Mouse (Mus musculus): ENCODE results near the gene Bdnf. TPM values are rescaled to one million over a fixed set of nuclear protein-coding genes. Genes with fewer than 3 reads are reported as not detected.

Gene Bdnf
- polyA plus RNA-seq, 1 experiment from 2014 or later = 1.7 TPM

GRCm38 (mm10) chr2:109749964-109750363, 75.5 kb downstream of the Bdnf start:
- no peak for ATAC-seq
- H3K4me3 ChIP-seq (ENCODE audit: low read depth, low read length) = no peak overlapping the region
- no peak overlapping the region for H3K27ac ChIP-seq (ENCODE audit: low read depth, low read length)
- no peaks in the 10 kb centered on the region for H3K4me1 ChIP-seq (replicated peaks; ENCODE audit: control insufficient read depth, insufficient read depth, low read length)
- H3K4me2 ChIP-seq (replicated peaks; ENCODE audit: low read depth) = no peak overlapping the region
- TF ChIP-seq CTCF (IDR thresholded peaks at IDR 0.05; ENCODE audit: low read depth) = no peak
- no peaks in the 10 kb centered on the region for H3K36me3 ChIP-seq (ENCODE audit: control insufficient read depth, insufficient read depth)
- H3K9me3 ChIP-seq (ENCODE audit: control insufficient read depth) = no peaks in the 10 kb centered on the region
- H3K9ac ChIP-seq (ENCODE audit: low read depth, low read length) = no peak overlapping the region
- no peaks in the 10 kb centered on the region for H3K27me3 ChIP-seq (replicated peaks; ENCODE audit: control insufficient read depth, insufficient read depth, low read length)

GRCm38 (mm10) chr2:109750484-109750883, 76.0 kb downstream of the Bdnf start:
- no peak overlapping the region for H3K27ac ChIP-seq (ENCODE audit: low read depth, low read length)
- ATAC-seq = no peak
- no peak for TF ChIP-seq CTCF (IDR thresholded peaks at IDR 0.05; ENCODE audit: low read depth)
- H3K4me3 ChIP-seq (ENCODE audit: low read depth, low read length) = no peak overlapping the region
- H3K27me3 ChIP-seq (replicated peaks; ENCODE audit: control insufficient read depth, insufficient read depth, low read length) = no peaks in the 10 kb centered on the region
- H3K4me2 ChIP-seq (replicated peaks; ENCODE audit: low read depth) = no peak overlapping the region
- no peaks in the 10 kb centered on the region for H3K4me1 ChIP-seq (replicated peaks; ENCODE audit: control insufficient read depth, insufficient read depth, low read length)
- H3K9ac ChIP-seq (ENCODE audit: low read depth, low read length) = no peak overlapping the region
- no peaks in the 10 kb centered on the region for H3K9me3 ChIP-seq (ENCODE audit: control insufficient read depth)
- 21% methylated on average over 1 of the region's 1 CpGs for WGBS
- H3K36me3 ChIP-seq (ENCODE audit: control insufficient read depth, insufficient read depth) = no peaks in the 10 kb centered on the region

- ATAC-seq = no peak
- Histone ChIP-seq H3K4me2 (replicated peaks; ENCODE audit: low read depth) (no peak overlapping the region), H3K4me3 (ENCODE audit: low read depth, low read length) (no peak overlapping the region), H3K27ac (ENCODE audit: low read depth, low read length) (no peak overlapping the region), H3K36me3 (ENCODE audit: control insufficient read depth, insufficient read depth) (no peaks in the 10 kb centered on the region), H3K27me3 (replicated peaks; ENCODE audit: control insufficient read depth, insufficient read depth, low read length) (no peaks in the 10 kb centered on the region), H3K4me1 (replicated peaks; ENCODE audit: control insufficient read depth, insufficient read depth, low read length) (no peaks in the 10 kb centered on the region), H3K9me3 (ENCODE audit: control insufficient read depth) (no peaks in the 10 kb centered on the region), H3K9ac (ENCODE audit: low read depth, low read length) (no peak overlapping the region)
- TF ChIP-seq CTCF (IDR thresholded peaks at IDR 0.05; ENCODE audit: low read depth) = no peak
- WGBS = 75% methylated on average over 2 of the region's 2 CpGs
These were observed 81.8 kb downstream of the Bdnf start for GRCm38 (mm10) chr2:109756305-109756704.

- Histone ChIP-seq H3K4me3 (ENCODE audit: low read depth, low read length) (no peak overlapping the region), H3K27ac (ENCODE audit: low read depth, low read length) (no peak overlapping the region), H3K27me3 (replicated peaks; ENCODE audit: control insufficient read depth, insufficient read depth, low read length) (no peaks in the 10 kb centered on the region), H3K4me2 (replicated peaks; ENCODE audit: low read depth) (no peak overlapping the region), H3K4me1 (replicated peaks; ENCODE audit: control insufficient read depth, insufficient read depth, low read length) (no peaks in the 10 kb centered on the region), H3K9ac (ENCODE audit: low read depth, low read length) (no peak overlapping the region), H3K36me3 (ENCODE audit: control insufficient read depth, insufficient read depth) (no peaks in the 10 kb centered on the region), H3K9me3 (ENCODE audit: control insufficient read depth) (no peaks in the 10 kb centered on the region)
- TF ChIP-seq CTCF (IDR thresholded peaks at IDR 0.05; ENCODE audit: low read depth) = no peak
- ATAC-seq = no peak
- WGBS = 82% methylated on average over 2 of the region's 2 CpGs
These were observed 92.3 kb downstream of the Bdnf start for GRCm38 (mm10) chr2:109766772-109767171.

DNA sequence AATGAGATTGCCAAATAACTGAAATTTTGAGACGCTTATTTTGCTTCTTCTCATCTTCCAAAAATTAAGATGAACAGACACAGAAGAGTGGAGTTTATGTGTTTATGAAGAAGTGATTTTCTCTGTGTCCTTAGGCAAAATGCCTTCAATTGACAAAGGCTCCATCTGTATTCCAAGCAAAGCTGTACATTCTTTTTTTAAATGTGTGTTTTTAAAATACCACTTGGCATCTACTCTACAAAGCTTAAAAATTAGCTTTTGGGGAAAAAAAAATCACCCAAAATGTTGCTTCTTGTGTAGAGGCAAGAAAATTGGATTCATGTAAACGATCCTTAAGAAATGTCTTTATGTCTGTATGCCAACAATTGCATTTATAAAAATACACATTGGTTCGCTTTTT, 94.3 kb downstream of the Bdnf start:
- Histone ChIP-seq H3K9me3 (ENCODE audit: control insufficient read depth) (no peaks in the 10 kb centered on the region), H3K4me2 (replicated peaks; ENCODE audit: low read depth) (no peak overlapping the region), H3K9ac (ENCODE audit: low read depth, low read length) (no peak overlapping the region), H3K4me3 (ENCODE audit: low read depth, low read length) (no peak overlapping the region), H3K36me3 (ENCODE audit: control insufficient read depth, insufficient read depth) (no peaks in the 10 kb centered on the region), H3K27ac (ENCODE audit: low read depth, low read length) (no peak overlapping the region), H3K27me3 (replicated peaks; ENCODE audit: control insufficient read depth, insufficient read depth, low read length) (no peaks in the 10 kb centered on the region), H3K4me1 (replicated peaks; ENCODE audit: control insufficient read depth, insufficient read depth, low read length) (no peaks in the 10 kb centered on the region)
- 80% methylated on average over 3 of the region's 3 CpGs for WGBS
- ATAC-seq = no peak
- no peak for TF ChIP-seq CTCF (IDR thresholded peaks at IDR 0.05; ENCODE audit: low read depth)

DNA sequence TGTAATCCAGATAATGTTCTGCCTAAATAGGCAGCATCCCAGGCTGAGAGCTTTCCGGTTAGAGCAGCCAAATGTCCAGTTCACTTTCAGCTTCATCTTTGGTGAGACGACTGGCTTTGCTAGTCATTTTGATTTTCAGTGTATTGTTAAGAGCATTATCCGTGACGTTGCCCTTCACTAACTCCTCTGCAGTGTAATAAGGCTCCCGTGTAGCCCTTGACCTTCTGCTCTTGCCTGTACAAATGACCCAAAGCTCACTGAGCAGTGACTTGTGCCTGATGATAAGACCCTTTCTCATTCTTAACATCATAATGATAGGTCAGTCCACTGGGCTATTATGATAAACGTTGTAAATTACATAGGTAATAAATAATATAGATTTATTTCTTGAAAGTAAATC, 101.9 kb downstream of the Bdnf start:
- 68% methylated on average over 6 of the region's 6 CpGs for WGBS
- Histone ChIP-seq H3K9me3 (ENCODE audit: control insufficient read depth) (no peaks in the 10 kb centered on the region), H3K27ac (ENCODE audit: low read depth, low read length) (no peak overlapping the region), H3K4me2 (replicated peaks; ENCODE audit: low read depth) (no peak overlapping the region), H3K4me1 (replicated peaks; ENCODE audit: control insufficient read depth, insufficient read depth, low read length) (no peaks in the 10 kb centered on the region), H3K9ac (ENCODE audit: low read depth, low read length) (no peak overlapping the region), H3K27me3 (replicated peaks; ENCODE audit: control insufficient read depth, insufficient read depth, low read length) (no peaks in the 10 kb centered on the region), H3K4me3 (ENCODE audit: low read depth, low read length) (no peak overlapping the region), H3K36me3 (ENCODE audit: control insufficient read depth, insufficient read depth) (no peaks in the 10 kb centered on the region)
- no peak for ATAC-seq
- TF ChIP-seq CTCF (IDR thresholded peaks at IDR 0.05; ENCODE audit: low read depth) = no peak

Other genes with a start within 250 kb of the Bdnf start
- gene Lin7c, start 216.2 kb downstream of the Bdnf start, polyA plus RNA-seq (2015; fragmentation: Nextera tagmentation; extraction: Ambion mirVana) = 37.1 and 40.3 TPM in 2 replicates
- gene Lgr4, start 242.9 kb downstream of the Bdnf start, polyA plus RNA-seq (2015; fragmentation: Nextera tagmentation; extraction: Ambion mirVana) = 15.0 and 15.9 TPM in 2 replicates

Measured in intestine, postnatal 0 days (tissue).